In the genomic region with DNA sequence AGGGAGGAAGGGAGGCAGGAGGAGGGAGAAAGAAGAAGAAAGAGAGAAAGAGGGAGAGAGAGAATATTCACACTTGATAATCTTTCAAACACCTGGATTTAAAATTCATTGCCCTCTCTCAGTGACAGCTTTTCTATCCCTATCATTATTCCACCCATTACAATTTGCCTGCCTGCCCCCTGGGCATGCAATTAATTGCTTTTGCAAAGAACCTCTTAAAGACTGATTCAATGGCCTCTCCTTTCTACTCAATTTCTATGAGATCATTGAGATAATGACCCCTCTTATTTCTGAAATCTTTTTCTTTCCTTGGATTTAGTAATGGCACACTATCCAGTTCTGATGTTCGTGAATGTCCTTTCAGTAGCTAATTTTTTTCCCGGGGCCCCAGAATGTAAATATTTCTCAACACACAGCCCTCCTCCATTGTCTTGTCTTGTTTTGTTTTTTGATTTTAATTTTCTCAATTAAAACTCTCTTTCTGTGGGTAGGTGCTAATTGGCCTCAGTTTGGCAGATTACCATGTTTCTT, we compare ENCODE assay signal across 22 mouse cellular contexts. TPM values are rescaled to one million over a fixed set of nuclear protein-coding genes. Genes with fewer than 3 reads are reported as not detected.
A peak's percentile ranks its signal among the peaks of the same experiment; 100 is the strongest.
DNase-seq lines count a peak whose midpoint lies in the region; ATAC-seq and TF ChIP-seq lines count a peak whose summit lies in the region.
"Had no signal": no experiment of that assay in that cellular context is flagged by ENCODE, and none has a peak within 500 bp of the region (broad histone marks: within the 10 kb centered on the region; RNA-seq: fewer than 3 reads in every experiment).

No protein-coding gene starts in this region.

- DNase-seq in forebrain, embryonic 11.5 days (ENCODE audit: low spot score) = no peak
- DNase-seq in forebrain, postnatal 0 days = no peak
- no peak for DNase-seq in forebrain, embryonic 10.5 days (ENCODE audit: extremely low spot score, low spot score)
- DNase-seq in brain, embryonic 14.5 days (ENCODE audit: low read depth) = peak; percentile 65
- DNase-seq in forebrain, embryonic 14.5 days (ENCODE audit: low spot score) = peak; percentile 46
- DNase-seq in spleen, adult 12 weeks (ENCODE audit: low spot score) = no peak
- DNase-seq in kidney, postnatal 10 days = no peak
- DNase-seq: adrenal gland, adult 2 months; adrenal gland, postnatal 10 days; adrenal gland, postnatal 25 days; cerebellum, adult 11-12 months; cerebellum, adult 2 months; cerebellum, adult 9-10 months; cerebellum, postnatal 10 days; cerebellum, postnatal 36 days; gastrocnemius, adult 2 months had no signal

- no peaks in the 10 kb centered on the region for H3K27me3 ChIP-seq in forebrain, embryonic 11.5 days (ENCODE audit: control insufficient read depth, insufficient read depth, low read length)
- H3K27me3 ChIP-seq in forebrain, postnatal 0 days (ENCODE audit: insufficient read depth, low read length) = no peaks in the 10 kb centered on the region
- H3K27me3 ChIP-seq in forebrain, embryonic 13.5 days = no peaks in the 10 kb centered on the region; the same call in 1 of the 2 replicates
- H3K27me3 ChIP-seq in forebrain, embryonic 10.5 days (ENCODE audit: poor library complexity, severe bottlenecking) = peaks cover 46% of the 10 kb centered on the region
- H3K27me3 ChIP-seq in forebrain, embryonic 14.5 days (replicated peaks; ENCODE audit: control insufficient read depth, insufficient read depth, low read length) = no peaks in the 10 kb centered on the region
- H3K27me3 ChIP-seq: embryonic facial prominence, embryonic 13.5 days; embryonic facial prominence, embryonic 15.5 days had no signal

- no peaks in the 10 kb centered on the region for H3K4me1 ChIP-seq in forebrain, embryonic 11.5 days (replicated peaks; ENCODE audit: control insufficient read depth, insufficient read depth, low read length)
- H3K4me1 ChIP-seq in forebrain, postnatal 0 days (ENCODE audit: insufficient read depth) = no peaks in the 10 kb centered on the region
- peaks cover 6% of the 10 kb centered on the region; the same call in 1 of the 2 replicates for H3K4me1 ChIP-seq in forebrain, embryonic 13.5 days
- H3K4me1 ChIP-seq in forebrain, embryonic 10.5 days = no peaks in the 10 kb centered on the region
- H3K4me1 ChIP-seq in forebrain, embryonic 14.5 days (ENCODE audit: control insufficient read depth, insufficient read depth, low read length) = no peaks in the 10 kb centered on the region
- H3K4me1 ChIP-seq: embryonic facial prominence, embryonic 13.5 days; embryonic facial prominence, embryonic 15.5 days had no signal

- ATAC-seq in forebrain, embryonic 11.5 days (replicated peaks; ENCODE audit: low FRiP score) = peak; percentile 77
- no peak for ATAC-seq in forebrain, postnatal 0 days
- ATAC-seq in forebrain, embryonic 13.5 days = peak; percentile 61; the same call in 1 of the 2 replicates
- peak; percentile 50 for ATAC-seq in forebrain, embryonic 14.5 days

- no peaks in the 10 kb centered on the region for H3K9me3 ChIP-seq in forebrain, embryonic 11.5 days (ENCODE audit: control insufficient read depth, low read length)
- H3K9me3 ChIP-seq in forebrain, postnatal 0 days (ENCODE audit: low read length) = no peaks in the 10 kb centered on the region
- no peaks in the 10 kb centered on the region for H3K9me3 ChIP-seq in forebrain, embryonic 13.5 days (replicated peaks)
- no peaks in the 10 kb centered on the region for H3K9me3 ChIP-seq in forebrain, embryonic 10.5 days
- no peaks in the 10 kb centered on the region for H3K9me3 ChIP-seq in forebrain, embryonic 14.5 days (replicated peaks; ENCODE audit: control insufficient read depth, low read length)
- H3K9me3 ChIP-seq: embryonic facial prominence, embryonic 13.5 days; embryonic facial prominence, embryonic 15.5 days had no signal

- no peak for TF ChIP-seq CTCF in forebrain, postnatal 0 days (IDR thresholded peaks at IDR 0.05; ENCODE audit: low read depth)
- no peak for TF ChIP-seq CTCF in brain, embryonic 14.5 days (IDR thresholded peaks at IDR 0.05; ENCODE audit: borderline replicate concordance, extremely low read depth, insufficient read depth, insufficient read length)

- no peak overlapping the region for H3K27ac ChIP-seq in forebrain, embryonic 11.5 days (ENCODE audit: low read depth, low read length)
- no peak overlapping the region for H3K27ac ChIP-seq in forebrain, postnatal 0 days (ENCODE audit: low read depth, low read length)
- no peak overlapping the region for H3K27ac ChIP-seq in forebrain, embryonic 13.5 days
- no peak overlapping the region for H3K27ac ChIP-seq in forebrain, embryonic 10.5 days
- no peak overlapping the region for H3K27ac ChIP-seq in forebrain, embryonic 14.5 days (ENCODE audit: low read depth, low read length)
- H3K27ac ChIP-seq: embryonic facial prominence, embryonic 13.5 days; embryonic facial prominence, embryonic 15.5 days; gastrocnemius, adult 2 months had no signal

- no peak for TF ChIP-seq POLR2A in brain, embryonic 14.5 days (IDR thresholded peaks at IDR 0.05; ENCODE audit: borderline replicate concordance, extremely low read depth, insufficient read depth, insufficient read length, poor library complexity, severe bottlenecking)

- 34% methylated on average over 2 of the region's 2 CpGs for WGBS in forebrain, embryonic 11.5 days
- 41% methylated on average over 2 of the region's 2 CpGs for WGBS in forebrain, postnatal 0 days
- WGBS in forebrain, embryonic 13.5 days = 25% methylated on average over 2 of the region's 2 CpGs
- 39% methylated on average over 2 of the region's 2 CpGs for WGBS in forebrain, embryonic 10.5 days
- 26% methylated on average over 2 of the region's 2 CpGs for WGBS in forebrain, embryonic 14.5 days

- no peak overlapping the region for H3K9ac ChIP-seq in forebrain, embryonic 11.5 days (ENCODE audit: low read length)
- H3K9ac ChIP-seq in forebrain, postnatal 0 days = no peak overlapping the region
- H3K9ac ChIP-seq in forebrain, embryonic 13.5 days = no peak overlapping the region
- H3K9ac ChIP-seq in forebrain, embryonic 14.5 days (ENCODE audit: low read length) = no peak overlapping the region
- H3K9ac ChIP-seq: embryonic facial prominence, embryonic 13.5 days; embryonic facial prominence, embryonic 15.5 days had no signal

- H3K36me3 ChIP-seq in forebrain, embryonic 11.5 days (ENCODE audit: control insufficient read depth, insufficient read depth, low read length) = no peaks in the 10 kb centered on the region
- no peaks in the 10 kb centered on the region for H3K36me3 ChIP-seq in forebrain, postnatal 0 days (ENCODE audit: insufficient read depth)
- H3K36me3 ChIP-seq in forebrain, embryonic 13.5 days (ENCODE audit: poor library complexity, severe bottlenecking) = no peaks in the 10 kb centered on the region
- H3K36me3 ChIP-seq in forebrain, embryonic 10.5 days (replicated peaks) = no peaks in the 10 kb centered on the region
- no peaks in the 10 kb centered on the region for H3K36me3 ChIP-seq in forebrain, embryonic 14.5 days (ENCODE audit: control insufficient read depth, insufficient read depth, low read length)
- H3K36me3 ChIP-seq: embryonic facial prominence, embryonic 13.5 days; embryonic facial prominence, embryonic 15.5 days had no signal

- H3K4me3 ChIP-seq in forebrain, embryonic 11.5 days (ENCODE audit: low read depth, low read length) = no peak overlapping the region
- H3K4me3 ChIP-seq in forebrain, postnatal 0 days (ENCODE audit: low read depth, low read length) = no peak overlapping the region
- no peak overlapping the region for H3K4me3 ChIP-seq in forebrain, embryonic 13.5 days
- H3K4me3 ChIP-seq in forebrain, embryonic 10.5 days = no peak overlapping the region
- H3K4me3 ChIP-seq in forebrain, embryonic 14.5 days (ENCODE audit: low read depth, low read length) = no peak overlapping the region
- H3K4me3 ChIP-seq: embryonic facial prominence, embryonic 13.5 days; embryonic facial prominence, embryonic 15.5 days; erythroblast, embryonic 14.5 days; gastrocnemius, adult 2 months had no signal

- no peak overlapping the region for H3K4me2 ChIP-seq in forebrain, embryonic 11.5 days (ENCODE audit: low read depth, low read length, severe bottlenecking)
- no peak overlapping the region for H3K4me2 ChIP-seq in forebrain, postnatal 0 days (ENCODE audit: low read depth)
- H3K4me2 ChIP-seq in forebrain, embryonic 13.5 days = no peak overlapping the region
- H3K4me2 ChIP-seq in forebrain, embryonic 14.5 days (ENCODE audit: low read length) = no peak overlapping the region
- H3K4me2 ChIP-seq: embryonic facial prominence, embryonic 13.5 days; embryonic facial prominence, embryonic 15.5 days had no signal

RNA-seq across cellular contexts. Expression of gene Rps6ka6, which starts 59.9 kb away (rescaled TPM):
- polyA plus RNA-seq in forebrain, embryonic 11.5 days (2014; fragmentation: Nextera tagmentation; extraction: Ambion mirVana) = 72.6 and 77.6 TPM in 2 replicates
- total RNA-seq in forebrain, postnatal 0 days (2014; rRNA removed) = 37.3 and 55.2 TPM in 2 replicates
- polyA plus RNA-seq in forebrain, postnatal 0 days (2015; fragmentation: Nextera tagmentation; extraction: Ambion mirVana) = 15.8 and 17.6 TPM in 2 replicates
- polyA plus RNA-seq in forebrain, embryonic 13.5 days (2015; fragmentation: Nextera tagmentation; extraction: Ambion mirVana) = 40.2 and 46.4 TPM in 2 replicates
- 76.4 and 77.1 TPM in 2 replicates for polyA plus RNA-seq in forebrain, embryonic 10.5 days (2016; fragmentation: Nextera tagmentation; extraction: Ambion mirVana)
- 10.9 and 19.9 TPM in 2 replicates for polyA plus RNA-seq in brain, embryonic 14.5 days (2012; rRNA removed)
- polyA plus RNA-seq in forebrain, embryonic 14.5 days (2014; fragmentation: Nextera tagmentation; extraction: Ambion mirVana) = 40.4 and 41.7 TPM in 2 replicates
- total RNA-seq: MEL had no signal
- polyA plus RNA-seq: adrenal gland, adult 2 months; C2C12 had no signal

Comparison
In these comparisons a context has a peak if more than half of its experiments do, and no peak if none do; other contexts are left out.
1. DNase-seq: peak in brain, embryonic 14.5 days (single experiment) and forebrain, embryonic 14.5 days (single experiment); none in forebrain, embryonic 11.5 days (single experiment), forebrain, postnatal 0 days (single experiment), forebrain, embryonic 10.5 days (single experiment), spleen, adult 12 weeks (single experiment) and kidney, postnatal 10 days (single experiment).